Mouse (Mus musculus) heart, postnatal 0 days (tissue): ENCODE measurements around the gene Ehmt1. TPM values are rescaled to one million over a fixed set of nuclear protein-coding genes. Genes with fewer than 3 reads are reported as not detected.

Experiments used
- ATAC-seq: fragments of 200-750 bp; cut with Nextera tagmentation; 2 replicates; pipeline ENCODE4 v1.8.0; 2017; ENCODE audit warnings: low read depth, moderate number of reproducible peaks, moderate library complexity; ENCODE audit not compliant: insufficient read depth
- DNase-seq: peaks from one replicate; pipeline ENCODE4 v3.0.0-alpha.2; 2016; ENCODE audit warnings: low spot score
- H3K27ac ChIP-seq: fragments of 300-500 bp; sonication (generic); 2 replicates; pipeline ENCODE4 v1.5.1; 2014; ENCODE audit warnings: low read depth, mild to moderate bottlenecking
- H3K27me3 ChIP-seq: fragments of 300-500 bp; sonication (generic); 2 replicates; pipeline ENCODE4 v1.6.1; 2014; ENCODE audit warnings: low read length, mixed read lengths; ENCODE audit not compliant: control insufficient read depth, insufficient read depth
- H3K36me3 ChIP-seq: fragments of 300-500 bp; sonication (generic); replicated peaks from 2 replicates; pipeline ENCODE4 v1.6.1; 2014; ENCODE audit warnings: low read length, mixed read lengths; ENCODE audit not compliant: control insufficient read depth, insufficient read depth
- H3K4me1 ChIP-seq: fragments of 300-500 bp; sonication (generic); 2 replicates; pipeline ENCODE4 v1.6.1; 2014; ENCODE audit warnings: antibody characterized with exemption; ENCODE audit not compliant: control insufficient read depth, insufficient read depth
- H3K4me2 ChIP-seq: fragments of 300-500 bp; sonication (generic); 2 replicates; pipeline ENCODE4 v1.6.1; 2014; ENCODE audit warnings: low read depth, mild to moderate bottlenecking, low read length, moderate library complexity
- H3K4me3 ChIP-seq: fragments of 300-500 bp; sonication (generic); 2 replicates; pipeline ENCODE4 v1.5.1; 2014; ENCODE audit warnings: low read depth, low read length
- H3K9ac ChIP-seq: fragments of 300-500 bp; sonication (generic); replicated peaks from 2 replicates; pipeline ENCODE4 v1.6.1; 2014; ENCODE audit warnings: low read depth, low read length, mixed read lengths
- H3K9me3 ChIP-seq: fragments of 300-500 bp; sonication (generic); replicated peaks from 2 replicates; pipeline ENCODE4 v1.6.1; 2016; ENCODE audit warnings: low read length; ENCODE audit not compliant: control insufficient read depth
- CTCF ChIP-seq: IDR thresholded peaks from 2 replicates; pipeline ENCODE4 v1.5.1; 2016; ENCODE audit warnings: antibody characterized with exemption, control low read depth, low read depth
- EP300 ChIP-seq: IDR thresholded peaks from 2 replicates; pipeline ENCODE4 v1.6.1; 2016; ENCODE audit warnings: antibody characterized with exemption, low read depth
- WGBS: fragments of 180-500 bp; shearing (Covaris S2); extraction: QIAGEN DNeasy Blood & Tissue Kit; methylation state at CpG from one replicate; pipeline ENCODE4 v1.1.7; 2014; 5-methylcytosine and 5-hydroxymethylcytosine counted together
- polyA plus RNA-seq: library from polyadenylated mRNA; unstranded; fragments of >200 nt; fragmentation: Nextera tagmentation; extraction: Ambion mirVana; gene quantifications from 2 replicates; pipeline ENCODE4 v1.2.1, GENCODE M21; 2015
- total RNA-seq: library from RNA; depleted of rRNA; stranded (reverse); fragments of >200 nt; gene quantifications from 2 replicates; pipeline ENCODE4 v1.2.3, GENCODE M21; 2014; ENCODE audit warnings: low replicate concordance

Ehmt1 gene
- total and polyA plus RNA-seq, 2 experiments from 2014 or later = 34.7 to 49.8 TPM

GRCm38 (mm10) chr2:24770861-24771260, 148.6 kb downstream of the Ehmt1 start:
- no peak overlapping the region for H3K4me2 ChIP-seq
- no peaks in the 10 kb centered on the region for H3K4me1 ChIP-seq
- no peak overlapping the region for H3K27ac ChIP-seq
- DNase-seq (no peak), ATAC-seq (no peak)
- H3K27me3 ChIP-seq = no peaks in the 10 kb centered on the region
- no peaks in the 10 kb centered on the region for H3K36me3 ChIP-seq
- no peaks in the 10 kb centered on the region for H3K9me3 ChIP-seq
- 60% methylated on average over 4 of the region's 4 CpGs for WGBS
- H3K9ac ChIP-seq = no peak overlapping the region
- no peak overlapping the region for H3K4me3 ChIP-seq
- TF ChIP-seq CTCF (no peak), EP300 (no peak)

GRCm38 (mm10) chr2:24763115-24763557, 156.3 kb downstream of the Ehmt1 start, which contains the start of gene Cacna1b:
Cacna1b (minus strand) TSS chr2:24763152.
- H3K9ac ChIP-seq = no peak within 1 kb of the TSS
- H3K4me3 ChIP-seq = peak within 1 kb of the TSS; percentile 54
- WGBS = under 1% methylated on average over 40 of the region's 42 CpGs
- no peaks in the 10 kb centered on the region for H3K36me3 ChIP-seq
- H3K4me2 ChIP-seq = peak within 1 kb of the TSS; percentile 86
- peaks cover 39% of the 10 kb centered on the region for H3K27me3 ChIP-seq
- peaks cover 16% of the 10 kb centered on the region for H3K4me1 ChIP-seq
- H3K9me3 ChIP-seq = no peaks in the 10 kb centered on the region
- peak; percentile 57 for ATAC-seq
- TF ChIP-seq EP300 = no peak
- TF ChIP-seq CTCF = no peak
- no peak for DNase-seq
- no peak within 1 kb of the TSS for H3K27ac ChIP-seq

GRCm38 (mm10) chr2:24762446-24762960, 156.9 kb downstream of the Ehmt1 start:
- Histone ChIP-seq H3K4me3 (peak overlapping the region; percentile 54), H3K4me2 (peak overlapping the region; percentile 86), H3K27ac (no peak overlapping the region), H3K4me1 (peaks cover 16% of the 10 kb centered on the region), H3K9ac (no peak overlapping the region), H3K27me3 (peaks cover 39% of the 10 kb centered on the region), H3K36me3 (no peaks in the 10 kb centered on the region), H3K9me3 (no peaks in the 10 kb centered on the region)
- ATAC-seq (peak; percentile 16; the same call in 1 of the 2 replicates), DNase-seq (no peak)
- TF ChIP-seq EP300 (no peak), CTCF (no peak)
- under 1% methylated on average over 46 of the region's 52 CpGs for WGBS

GRCm38 (mm10) chr2:24761923-24762445, 157.4 kb downstream of the Ehmt1 start:
- H3K4me1 ChIP-seq = peaks cover 16% of the 10 kb centered on the region
- H3K4me2 ChIP-seq = peak overlapping the region; percentile 86
- peaks cover 39% of the 10 kb centered on the region for H3K27me3 ChIP-seq
- DNase-seq (peak; percentile 57), ATAC-seq (peak; percentile 63)
- peak overlapping the region; percentile 54 for H3K4me3 ChIP-seq
- no peaks in the 10 kb centered on the region for H3K9me3 ChIP-seq
- no peak overlapping the region for H3K27ac ChIP-seq
- 1% methylated on average over 35 of the region's 35 CpGs for WGBS
- no peak for TF ChIP-seq CTCF
- TF ChIP-seq EP300 = no peak
- H3K9ac ChIP-seq = no peak overlapping the region
- no peaks in the 10 kb centered on the region for H3K36me3 ChIP-seq

GRCm38 (mm10) chr2:24755276-24755675, 164.1 kb downstream of the Ehmt1 start:
- Histone ChIP-seq H3K36me3 (no peaks in the 10 kb centered on the region), H3K27ac (no peak overlapping the region), H3K4me1 (no peaks in the 10 kb centered on the region), H3K9me3 (no peaks in the 10 kb centered on the region), H3K4me3 (no peak overlapping the region), H3K4me2 (no peak overlapping the region), H3K9ac (no peak overlapping the region), H3K27me3 (0 out of 2 replicates have a peak, but pooled peaks cover under 1% of the 10 kb centered on the region)
- ATAC-seq (no peak), DNase-seq (peak; percentile 58)
- TF ChIP-seq EP300 (no peak), CTCF (peak; percentile 64)
- 85% methylated on average over 1 of the region's 1 CpGs for WGBS
